Comparison of ENCODE assay signal across 12 mouse cellular contexts in genomic region chr14:44850637-44851036, GRCm38 (mm10). TPM values are rescaled to one million over a fixed set of nuclear protein-coding genes. Genes with fewer than 3 reads are reported as not detected.
DNase-seq lines count a peak whose midpoint lies in the region; ATAC-seq and TF ChIP-seq lines count a peak whose summit lies in the region.
"Not testable (repeated sequence)": the region's sequence is repeated elsewhere in the genome, so short reads cannot be mapped to it uniquely, and the experiment has no call there.
"Had no signal": no experiment of that assay in that cellular context is flagged by ENCODE, and none has a peak within 500 bp of the region (broad histone marks: within the 10 kb centered on the region; RNA-seq: fewer than 3 reads in every experiment).

No protein-coding gene starts in this region.

- peak; percentile 78 for ATAC-seq in forebrain, embryonic 13.5 days
- peak; percentile 64 for ATAC-seq in hindbrain, embryonic 11.5 days (ENCODE audit: low FRiP score)
- peak; percentile 61 for ATAC-seq in limb, embryonic 12.5 days (ENCODE audit: insufficient number of reproducible peaks, insufficient read depth, low FRiP score, low TSS enrichment, low read depth)
- peak; percentile 82 for ATAC-seq in midbrain, embryonic 11.5 days (ENCODE audit: low FRiP score)
- ATAC-seq in neural tube, embryonic 15.5 days (ENCODE audit: low FRiP score) = peak; percentile 63; the same call in 1 of the 2 replicates

- peak; percentile 64 for DNase-seq in ES-CJ7 (ENCODE audit: low read depth, low spot score)
- DNase-seq in hindbrain, embryonic 11.5 days (ENCODE audit: low spot score) = peak; percentile 38
- DNase-seq in kidney, adult 2 months = peak; percentile 43
- DNase-seq in midbrain, embryonic 11.5 days (ENCODE audit: low spot score, missing footprints) = peak; percentile 87

- H3K4me1 ChIP-seq in cortical plate, adult 2 months (ENCODE audit: control insufficient read depth, insufficient read depth, low read length); forebrain, embryonic 13.5 days; hindbrain, embryonic 11.5 days (replicated peaks; ENCODE audit: control insufficient read depth, insufficient read depth, low read length); kidney, adult 2 months (ENCODE audit: control insufficient read depth, insufficient read depth, low read length); limb, embryonic 12.5 days (replicated peaks); midbrain, embryonic 11.5 days (ENCODE audit: control insufficient read depth, insufficient read depth, low read length); neural tube, embryonic 15.5 days: not testable (repeated sequence)

- TF ChIP-seq POLR2A in cortical plate, adult 2 months (IDR thresholded peaks at IDR 0.05; ENCODE audit: extremely low read depth, insufficient read depth, low read length); kidney, adult 2 months (IDR thresholded peaks at IDR 0.05; ENCODE audit: low read depth, low read length): not testable (repeated sequence)

- not testable (repeated sequence) for H3K27me3 ChIP-seq in forebrain, embryonic 13.5 days; hindbrain, embryonic 11.5 days (ENCODE audit: control insufficient read depth, insufficient read depth, low read length); kidney, adult 2 months (replicated peaks; ENCODE audit: control insufficient read depth, insufficient read depth, low read length); limb, embryonic 12.5 days; midbrain, embryonic 11.5 days (ENCODE audit: control insufficient read depth, insufficient read depth, low read length); neural tube, embryonic 15.5 days (replicated peaks)

- H3K36me3 ChIP-seq in forebrain, embryonic 13.5 days (ENCODE audit: poor library complexity, severe bottlenecking); hindbrain, embryonic 11.5 days (ENCODE audit: control insufficient read depth, insufficient read depth, low read length); kidney, adult 2 months (ENCODE audit: control insufficient read depth, insufficient read depth, low read length); limb, embryonic 12.5 days; midbrain, embryonic 11.5 days (ENCODE audit: control insufficient read depth, insufficient read depth, low read length); neural tube, embryonic 15.5 days: not testable (repeated sequence)

- not testable (repeated sequence) for H3K9ac ChIP-seq in forebrain, embryonic 13.5 days; hindbrain, embryonic 11.5 days (ENCODE audit: low read depth, low read length); limb, embryonic 12.5 days (replicated peaks); midbrain, embryonic 11.5 days (ENCODE audit: low read length); neural tube, embryonic 15.5 days (replicated peaks)

- H3K9me3 ChIP-seq in forebrain, embryonic 13.5 days (replicated peaks); hindbrain, embryonic 11.5 days (ENCODE audit: control insufficient read depth, low read length); limb, embryonic 12.5 days; midbrain, embryonic 11.5 days (ENCODE audit: control insufficient read depth, low read length); neural tube, embryonic 15.5 days (replicated peaks): not testable (repeated sequence)

- not testable (repeated sequence) for H3K4me2 ChIP-seq in forebrain, embryonic 13.5 days; hindbrain, embryonic 11.5 days (replicated peaks; ENCODE audit: low read depth, low read length); limb, embryonic 12.5 days; midbrain, embryonic 11.5 days; neural tube, embryonic 15.5 days

- H3K4me3 ChIP-seq in cortical plate, adult 2 months (ENCODE audit: insufficient read depth, low read length); forebrain, embryonic 13.5 days; hindbrain, embryonic 11.5 days (ENCODE audit: low read depth, low read length); kidney, adult 2 months (ENCODE audit: insufficient read depth, low read depth, low read length); limb, embryonic 12.5 days (replicated peaks); midbrain, embryonic 11.5 days (ENCODE audit: low read depth, low read length); neural tube, embryonic 15.5 days (replicated peaks): not testable (repeated sequence)

- not testable (repeated sequence) for H3K27ac ChIP-seq in cortical plate, adult 2 months (ENCODE audit: insufficient read depth, low read length); forebrain, embryonic 13.5 days; hindbrain, embryonic 11.5 days (ENCODE audit: low read depth, low read length); kidney, adult 2 months (ENCODE audit: insufficient read depth, low read depth, low read length); limb, embryonic 12.5 days; midbrain, embryonic 11.5 days (ENCODE audit: low read depth, low read length); neural tube, embryonic 15.5 days (replicated peaks)

- TF ChIP-seq CTCF in cortical plate, adult 2 months (IDR thresholded peaks at IDR 0.05; ENCODE audit: extremely low read depth, insufficient read depth, low read length) = 0 out of 2 replicates have a peak, but pooled peaks have one; percentile 24
- TF ChIP-seq CTCF in kidney, adult 2 months (conservative IDR thresholded peaks at IDR 0.05; ENCODE audit: insufficient read depth, insufficient read length, low read depth, low read length) = not testable (repeated sequence)

- 1% methylated on average over 3 of the region's 3 CpGs for WGBS in forebrain, embryonic 13.5 days
- 4% methylated on average over 3 of the region's 3 CpGs for WGBS in hindbrain, embryonic 11.5 days
- WGBS in kidney, adult 2 months = 9% methylated on average over 3 of the region's 3 CpGs
- WGBS in limb, embryonic 12.5 days = 16% methylated on average over 3 of the region's 3 CpGs
- 5% methylated on average over 3 of the region's 3 CpGs for WGBS in midbrain, embryonic 11.5 days
- WGBS in neural tube, embryonic 15.5 days = 1% methylated on average over 3 of the region's 3 CpGs

RNA-seq across cellular contexts. Expression of gene Ptgdr, which starts 8.5 kb away (rescaled TPM):
- polyA plus RNA-seq in cortical plate, adult 2 months (2012; rRNA removed) = 0.72 and 1.1 TPM in 2 replicates
- 0.06 and 0.08 TPM in 2 replicates for polyA plus RNA-seq in forebrain, embryonic 13.5 days (2015; fragmentation: Nextera tagmentation; extraction: Ambion mirVana)
- not detected in 2 replicates for polyA plus RNA-seq in hindbrain, embryonic 11.5 days (2014; fragmentation: Nextera tagmentation; extraction: Ambion mirVana)
- not detected in 2 replicates for polyA plus RNA-seq in kidney, adult 2 months (2012; rRNA removed)
- polyA plus RNA-seq in limb, embryonic 12.5 days (2016; fragmentation: Nextera tagmentation; extraction: Ambion mirVana) = 0.23 and 0.38 TPM in 2 replicates
- not detected in 2 replicates for polyA plus RNA-seq in midbrain, embryonic 11.5 days (2014; fragmentation: Nextera tagmentation; extraction: Ambion mirVana)
- 0.73 and 0.83 TPM in 2 replicates for polyA plus RNA-seq in neural tube, embryonic 15.5 days (2015; fragmentation: Nextera tagmentation; extraction: Ambion mirVana)
- polyA plus RNA-seq: activated CD4-positive, CD25-positive, alpha-beta regulatory T cell, adult 4 months; erythroblast, embryonic 14.5 days; heart, embryonic 12.5 days; inflammation-experienced regulatory T-cells, adult 6 months had no signal
